Mouse (Mus musculus): Measurements from ENCODE around the gene Efl1. TPM values are rescaled to one million over a fixed set of nuclear protein-coding genes. Genes with fewer than 3 reads are reported as not detected.
A peak's percentile ranks its signal among the peaks of the same experiment; 100 is the strongest.

Efl1 gene
- polyA plus RNA-seq, 1 experiment from 2014 or later, result 27.0 TPM

DNA sequence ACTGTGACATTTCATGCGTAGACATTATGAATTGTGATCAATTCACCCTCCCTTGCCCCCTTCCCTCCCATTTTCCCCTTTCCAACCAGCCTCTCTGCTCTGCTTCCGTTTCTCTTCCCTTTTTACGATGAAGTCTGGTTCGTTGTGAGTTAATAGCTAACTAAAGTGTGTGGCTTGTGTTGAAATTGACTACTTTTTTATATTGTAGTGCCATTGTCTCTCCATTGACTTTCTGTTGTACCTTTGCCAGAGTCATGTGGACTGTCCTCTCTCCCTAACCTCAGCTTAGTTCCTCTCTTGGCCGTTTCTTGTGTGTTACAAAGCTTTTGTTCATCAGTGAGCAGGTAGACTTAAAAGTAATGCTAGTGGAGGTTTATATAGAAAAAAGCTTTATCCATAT is 27.6 kb downstream of the Efl1 start:
- no peak overlapping the region for H3K4me3 ChIP-seq (ENCODE audit: low read length)
- H3K27ac ChIP-seq (ENCODE audit: low read depth, low read length), result no peak overlapping the region
- H3K4me1 ChIP-seq (ENCODE audit: control insufficient read depth, insufficient read depth, low read length), result no peaks in the 10 kb centered on the region
- no peak overlapping the region for H3K4me2 ChIP-seq (replicated peaks; ENCODE audit: low read depth, low read length)
- H3K36me3 ChIP-seq (ENCODE audit: control insufficient read depth, insufficient read depth, low read length), result peaks cover 33% of the 10 kb centered on the region; the same call in 1 of the 2 replicates
- no peaks in the 10 kb centered on the region for H3K27me3 ChIP-seq (ENCODE audit: control insufficient read depth, insufficient read depth, low read length)
- H3K9ac ChIP-seq (ENCODE audit: low read depth, low read length), result no peak overlapping the region
- H3K9me3 ChIP-seq (ENCODE audit: control insufficient read depth, low read length), result no peaks in the 10 kb centered on the region
- ATAC-seq (ENCODE audit: low FRiP score, low TSS enrichment), result no peak
- 60% methylated on average over 5 of the region's 5 CpGs for WGBS

DNA sequence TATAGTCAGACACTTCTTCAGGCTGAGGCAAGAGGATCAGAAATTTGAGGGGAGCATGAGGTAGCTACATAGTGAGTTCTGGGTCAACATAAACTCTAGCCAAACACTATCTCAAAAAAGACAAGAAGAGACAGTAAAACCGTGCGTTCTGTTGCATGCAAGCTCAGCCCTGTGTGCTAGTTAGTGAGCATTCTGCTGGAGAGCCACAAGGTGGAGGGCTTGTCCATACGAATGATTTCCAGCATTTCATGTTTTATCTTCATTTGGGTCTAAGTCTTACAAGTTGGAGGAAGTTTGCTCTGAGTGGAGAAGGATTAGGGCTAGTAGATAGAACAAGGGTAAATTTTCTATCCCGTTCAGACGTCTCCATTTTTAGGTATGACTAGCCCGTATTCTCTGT is 28.4 kb downstream of the Efl1 start:
- ATAC-seq (ENCODE audit: low FRiP score, low TSS enrichment), result no peak
- Histone ChIP-seq H3K27ac (ENCODE audit: low read depth, low read length) (no peak overlapping the region), H3K4me3 (ENCODE audit: low read length) (no peak overlapping the region), H3K27me3 (ENCODE audit: control insufficient read depth, insufficient read depth, low read length) (no peaks in the 10 kb centered on the region), H3K9me3 (ENCODE audit: control insufficient read depth, low read length) (no peaks in the 10 kb centered on the region), H3K36me3 (ENCODE audit: control insufficient read depth, insufficient read depth, low read length) (peaks cover 34% of the 10 kb centered on the region; the same call in 1 of the 2 replicates), H3K4me2 (replicated peaks; ENCODE audit: low read depth, low read length) (no peak overlapping the region), H3K4me1 (ENCODE audit: control insufficient read depth, insufficient read depth, low read length) (no peaks in the 10 kb centered on the region), H3K9ac (ENCODE audit: low read depth, low read length) (no peak overlapping the region)
- 87% methylated on average over 6 of the region's 6 CpGs for WGBS

DNA sequence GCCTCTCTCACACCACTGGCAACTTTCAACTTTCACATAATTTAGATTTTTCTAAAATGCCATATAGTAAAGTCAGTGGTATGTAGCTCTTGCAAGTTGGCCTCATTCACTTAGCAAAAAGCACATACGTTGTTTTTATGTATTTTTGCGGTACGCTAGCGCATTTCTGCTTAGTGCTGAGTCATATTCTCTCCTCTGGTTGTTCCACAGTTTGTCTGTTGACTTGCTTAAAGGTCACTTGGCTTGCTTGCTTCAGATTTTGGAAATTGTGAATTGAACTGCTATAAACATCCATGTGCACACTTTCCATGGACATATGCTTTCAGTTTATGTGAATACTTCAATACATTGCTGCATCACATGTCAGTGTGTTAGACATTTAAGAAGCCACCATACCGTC is 31.5 kb downstream of the Efl1 start:
- H3K27me3 ChIP-seq (ENCODE audit: control insufficient read depth, insufficient read depth, low read length), result no peaks in the 10 kb centered on the region
- no peaks in the 10 kb centered on the region for H3K9me3 ChIP-seq (ENCODE audit: control insufficient read depth, low read length)
- 97% methylated on average over 5 of the region's 5 CpGs for WGBS
- no peaks in the 10 kb centered on the region for H3K4me1 ChIP-seq (ENCODE audit: control insufficient read depth, insufficient read depth, low read length)
- no peak for ATAC-seq (ENCODE audit: low FRiP score, low TSS enrichment)
- H3K36me3 ChIP-seq (ENCODE audit: control insufficient read depth, insufficient read depth, low read length), result peaks cover 25% of the 10 kb centered on the region
- no peak overlapping the region for H3K9ac ChIP-seq (ENCODE audit: low read depth, low read length)
- H3K27ac ChIP-seq (ENCODE audit: low read depth, low read length), result no peak overlapping the region
- no peak overlapping the region for H3K4me3 ChIP-seq (ENCODE audit: low read length)
- H3K4me2 ChIP-seq (replicated peaks; ENCODE audit: low read depth, low read length), result no peak overlapping the region

DNA sequence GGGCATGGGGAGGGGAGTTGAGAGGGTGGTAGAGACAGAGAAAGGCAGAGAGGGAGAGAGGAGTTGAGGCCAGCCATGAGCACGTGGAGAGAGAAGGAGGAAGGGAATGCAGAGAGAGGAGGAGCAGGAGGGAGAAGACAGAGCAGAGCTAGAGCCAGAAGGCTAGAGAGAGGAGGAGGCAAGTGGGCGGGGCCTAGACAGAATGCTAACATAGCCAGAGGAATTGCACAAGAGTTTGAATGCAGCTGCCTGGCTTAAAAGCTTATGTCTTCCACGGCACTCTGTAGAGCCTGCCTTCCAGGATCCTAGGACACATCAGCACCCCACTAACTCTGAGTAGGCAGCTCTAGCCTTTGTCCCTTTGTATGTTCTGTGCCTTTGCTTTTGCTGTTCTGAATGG is 40.3 kb downstream of the Efl1 start:
- ATAC-seq (ENCODE audit: low FRiP score, low TSS enrichment), result no peak
- Histone ChIP-seq H3K27me3 (ENCODE audit: control insufficient read depth, insufficient read depth, low read length) (no peaks in the 10 kb centered on the region), H3K9ac (ENCODE audit: low read depth, low read length) (no peak overlapping the region), H3K27ac (ENCODE audit: low read depth, low read length) (no peak overlapping the region), H3K4me3 (ENCODE audit: low read length) (no peak overlapping the region), H3K36me3 (ENCODE audit: control insufficient read depth, insufficient read depth, low read length) (peaks cover 36% of the 10 kb centered on the region), H3K4me2 (replicated peaks; ENCODE audit: low read depth, low read length) (no peak overlapping the region), H3K4me1 (ENCODE audit: control insufficient read depth, insufficient read depth, low read length) (no peaks in the 10 kb centered on the region), H3K9me3 (ENCODE audit: control insufficient read depth, low read length) (no peaks in the 10 kb centered on the region)
- WGBS, result 52% methylated on average over 3 of the region's 3 CpGs

DNA sequence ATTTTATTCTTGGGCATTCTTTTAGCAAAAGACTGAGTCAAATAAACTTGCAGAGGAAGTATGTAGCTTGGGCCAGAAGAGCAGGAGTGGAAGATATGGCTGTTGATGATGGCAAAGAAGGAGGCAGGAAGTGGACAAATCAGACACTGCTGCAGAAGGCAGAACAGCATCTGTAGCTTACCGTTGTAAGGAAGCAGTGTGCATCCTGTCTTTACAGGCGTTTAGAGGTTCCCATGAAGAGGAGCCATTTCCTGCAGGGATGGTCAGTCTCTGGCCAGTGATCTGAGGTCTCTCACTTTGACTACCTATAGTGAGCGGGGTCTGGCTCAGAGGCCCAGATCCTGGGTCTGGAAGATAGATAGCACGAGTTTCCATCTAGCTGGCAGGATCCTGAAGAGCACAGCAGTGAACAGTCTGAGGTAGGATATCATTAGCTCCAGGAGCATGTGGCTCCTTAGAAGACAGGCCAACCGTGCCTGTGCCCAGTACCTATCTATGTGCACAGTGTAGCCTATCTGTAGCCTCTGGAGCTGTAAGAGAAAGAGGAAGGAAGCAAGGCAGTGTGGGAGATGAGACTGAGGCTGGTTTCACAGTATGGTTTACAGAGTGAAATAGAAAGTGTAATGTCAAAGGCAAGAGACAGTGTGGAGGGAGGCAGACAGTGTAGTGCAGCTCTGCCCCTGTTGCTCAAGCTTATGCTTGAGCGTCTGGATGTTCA is 42.8 kb downstream of the Efl1 start:
- Histone ChIP-seq H3K4me1 (ENCODE audit: control insufficient read depth, insufficient read depth, low read length) (no peaks in the 10 kb centered on the region), H3K9ac (ENCODE audit: low read depth, low read length) (no peak overlapping the region), H3K4me2 (replicated peaks; ENCODE audit: low read depth, low read length) (no peak overlapping the region), H3K9me3 (ENCODE audit: control insufficient read depth, low read length) (no peaks in the 10 kb centered on the region), H3K36me3 (ENCODE audit: control insufficient read depth, insufficient read depth, low read length) (peaks cover 33% of the 10 kb centered on the region), H3K27me3 (ENCODE audit: control insufficient read depth, insufficient read depth, low read length) (no peaks in the 10 kb centered on the region), H3K4me3 (ENCODE audit: low read length) (no peak overlapping the region), H3K27ac (ENCODE audit: low read depth, low read length) (peak overlapping the region; percentile 30; the same call in 1 of the 2 replicates)
- no peak for ATAC-seq (ENCODE audit: low FRiP score, low TSS enrichment)
- WGBS, result 79% methylated on average over 6 of the region's 6 CpGs

DNA sequence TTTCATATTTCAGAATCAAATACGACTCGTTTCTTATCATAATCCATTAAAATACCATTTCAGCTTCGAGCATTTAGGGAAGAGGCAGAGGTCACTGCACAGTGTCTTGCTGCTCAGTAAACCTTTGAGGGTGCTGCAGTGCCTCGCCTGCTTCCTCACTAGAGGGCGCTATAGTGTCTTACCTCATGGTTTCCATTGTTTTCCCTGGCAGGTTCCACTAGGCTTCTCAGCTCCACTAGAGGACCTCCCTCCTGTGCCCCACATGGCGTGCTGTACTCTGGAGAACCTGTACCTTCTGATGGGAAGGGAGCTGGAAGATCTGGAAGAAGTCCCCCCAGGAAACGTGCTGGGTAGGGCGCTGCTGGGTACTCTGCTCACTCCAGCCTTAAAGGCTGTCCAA is 49.3 kb downstream of the Efl1 start:
- 85% methylated on average over 8 of the region's 8 CpGs for WGBS
- H3K9ac ChIP-seq (ENCODE audit: low read depth, low read length), result no peak overlapping the region

DNA sequence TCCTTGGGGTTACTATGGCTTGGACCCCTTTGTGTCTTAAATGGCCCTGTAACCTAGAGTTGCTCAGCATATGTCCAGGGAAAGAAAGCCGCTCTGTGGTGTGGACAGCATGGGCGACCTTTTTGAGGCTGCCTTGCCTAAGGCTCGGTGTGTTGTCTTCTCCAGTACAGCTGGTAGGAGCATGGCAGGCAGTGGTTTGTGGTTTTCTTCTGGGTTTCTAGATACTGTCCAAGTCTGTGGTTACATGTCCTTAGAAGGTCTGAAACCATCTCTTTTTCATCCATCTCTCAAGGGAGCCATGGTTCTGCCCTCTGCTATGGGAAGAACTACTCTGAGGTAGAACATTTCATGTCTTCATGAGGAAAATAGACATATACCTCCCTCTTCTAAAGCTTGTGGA is 50.6 kb downstream of the Efl1 start:
- Histone ChIP-seq H3K4me3 (ENCODE audit: low read length) (no peak overlapping the region), H3K27me3 (ENCODE audit: control insufficient read depth, insufficient read depth, low read length) (no peaks in the 10 kb centered on the region), H3K27ac (ENCODE audit: low read depth, low read length) (no peak overlapping the region), H3K36me3 (ENCODE audit: control insufficient read depth, insufficient read depth, low read length) (peaks cover 32% of the 10 kb centered on the region; the same call in 1 of the 2 replicates), H3K4me1 (ENCODE audit: control insufficient read depth, insufficient read depth, low read length) (no peaks in the 10 kb centered on the region), H3K9ac (ENCODE audit: low read depth, low read length) (no peak overlapping the region), H3K4me2 (replicated peaks; ENCODE audit: low read depth, low read length) (no peak overlapping the region), H3K9me3 (ENCODE audit: control insufficient read depth, low read length) (no peaks in the 10 kb centered on the region)
- 93% methylated on average over 3 of the region's 3 CpGs for WGBS
- ATAC-seq (ENCODE audit: low FRiP score, low TSS enrichment), result no peak

More for the DNA sequence above, 49.3 kb downstream of the Efl1 start:
- ATAC-seq (ENCODE audit: low FRiP score, low TSS enrichment), result no peak
- H3K9me3 ChIP-seq (ENCODE audit: control insufficient read depth, low read length), result no peaks in the 10 kb centered on the region
- H3K4me2 ChIP-seq (replicated peaks; ENCODE audit: low read depth, low read length), result no peak overlapping the region
- H3K27ac ChIP-seq (ENCODE audit: low read depth, low read length), result no peak overlapping the region
- H3K4me3 ChIP-seq (ENCODE audit: low read length), result no peak overlapping the region
- peaks cover 45% of the 10 kb centered on the region for H3K36me3 ChIP-seq (ENCODE audit: control insufficient read depth, insufficient read depth, low read length)
- no peaks in the 10 kb centered on the region for H3K4me1 ChIP-seq (ENCODE audit: control insufficient read depth, insufficient read depth, low read length)
- no peaks in the 10 kb centered on the region for H3K27me3 ChIP-seq (ENCODE audit: control insufficient read depth, insufficient read depth, low read length)

DNA sequence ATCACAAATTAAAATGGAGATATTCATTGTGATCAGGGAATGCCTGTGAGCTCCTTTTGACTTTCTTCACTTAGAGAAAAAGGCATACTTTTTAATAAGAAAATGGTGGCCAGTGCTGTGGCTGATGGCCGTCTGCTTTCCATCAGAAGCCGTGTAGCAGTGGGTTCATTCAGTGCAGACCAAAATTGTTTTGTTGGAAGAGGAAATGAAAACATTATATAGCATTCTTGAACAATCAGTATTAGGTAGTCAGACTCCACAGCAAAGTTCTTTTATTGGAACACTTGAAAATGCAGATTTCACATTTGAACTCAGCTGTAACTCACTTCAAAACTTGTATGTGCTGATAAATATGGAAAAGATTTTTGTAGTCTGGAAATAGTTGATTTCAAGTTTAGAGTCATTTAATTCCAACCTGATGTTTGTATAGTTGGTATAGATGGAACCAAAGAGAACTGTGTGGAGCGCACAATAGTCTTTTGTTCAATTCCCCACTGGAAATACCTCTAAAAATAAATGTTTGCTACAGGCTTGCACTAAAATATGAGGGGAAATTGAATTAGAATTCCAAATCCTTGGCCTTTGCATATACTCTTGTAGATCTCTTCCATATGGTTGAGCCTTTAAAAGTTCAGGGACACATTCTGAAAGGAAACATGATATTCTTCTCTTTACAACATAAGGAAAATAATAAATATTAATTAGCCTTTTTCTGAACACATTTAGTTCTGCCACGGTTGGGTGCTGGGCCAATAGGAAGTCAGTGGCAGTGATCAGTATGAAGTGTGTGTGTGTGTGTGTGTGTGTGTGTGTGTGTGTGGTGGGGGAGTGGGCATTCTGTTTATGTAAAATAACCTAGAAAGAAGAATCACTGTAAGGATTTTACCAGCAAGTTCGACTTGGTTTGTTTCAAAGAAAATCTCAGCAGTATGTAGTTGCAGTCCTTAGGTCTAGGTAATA is 54.2 kb downstream of the Efl1 start:
- no peak overlapping the region for H3K27ac ChIP-seq (ENCODE audit: low read depth, low read length)
- H3K4me1 ChIP-seq (ENCODE audit: control insufficient read depth, insufficient read depth, low read length), result no peaks in the 10 kb centered on the region
- no peak overlapping the region for H3K4me3 ChIP-seq (ENCODE audit: low read length)
- no peaks in the 10 kb centered on the region for H3K9me3 ChIP-seq (ENCODE audit: control insufficient read depth, low read length)
- H3K4me2 ChIP-seq (replicated peaks; ENCODE audit: low read depth, low read length), result no peak overlapping the region
- WGBS, result 78% methylated on average over 5 of the region's 5 CpGs
- no peak overlapping the region for H3K9ac ChIP-seq (ENCODE audit: low read depth, low read length)
- no peak for ATAC-seq (ENCODE audit: low FRiP score, low TSS enrichment)
- H3K27me3 ChIP-seq (ENCODE audit: control insufficient read depth, insufficient read depth, low read length), result no peaks in the 10 kb centered on the region
- peaks cover 22% of the 10 kb centered on the region; the same call in 1 of the 2 replicates for H3K36me3 ChIP-seq (ENCODE audit: control insufficient read depth, insufficient read depth, low read length)

DNA sequence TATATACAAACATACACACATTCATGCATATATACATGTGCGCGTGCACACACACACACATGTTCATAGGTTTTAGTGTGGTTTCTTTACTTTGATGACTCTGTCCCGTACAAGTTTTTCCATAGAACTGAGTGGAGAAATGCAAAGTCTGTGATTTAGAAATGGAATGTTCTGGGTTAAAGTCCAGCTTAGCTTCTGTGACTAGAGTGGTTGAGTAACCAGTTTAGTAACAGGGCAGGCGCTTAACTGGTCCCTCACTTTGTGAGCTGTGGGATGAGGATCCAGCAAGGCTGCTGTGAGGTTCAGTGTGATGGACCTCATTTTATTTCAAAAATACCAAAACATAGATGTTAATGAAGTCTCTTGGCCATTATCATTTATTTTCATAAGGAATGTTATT is 60.8 kb downstream of the Efl1 start:
- no peak overlapping the region for H3K4me3 ChIP-seq (ENCODE audit: low read length)
- no peak overlapping the region for H3K4me2 ChIP-seq (replicated peaks; ENCODE audit: low read depth, low read length)
- H3K4me1 ChIP-seq (ENCODE audit: control insufficient read depth, insufficient read depth, low read length), result no peaks in the 10 kb centered on the region
- H3K27ac ChIP-seq (ENCODE audit: low read depth, low read length), result no peak overlapping the region
- WGBS, result 98% methylated on average over 4 of the region's 4 CpGs
- H3K9ac ChIP-seq (ENCODE audit: low read depth, low read length), result no peak overlapping the region
- no peaks in the 10 kb centered on the region for H3K27me3 ChIP-seq (ENCODE audit: control insufficient read depth, insufficient read depth, low read length)
- H3K36me3 ChIP-seq (ENCODE audit: control insufficient read depth, insufficient read depth, low read length), result peaks cover 2% of the 10 kb centered on the region; the same call in 1 of the 2 replicates
- H3K9me3 ChIP-seq (ENCODE audit: control insufficient read depth, low read length), result no peaks in the 10 kb centered on the region
- no peak for ATAC-seq (ENCODE audit: low FRiP score, low TSS enrichment)

Measured in kidney, embryonic 14.5 days (tissue).